Mouse (Mus musculus): ENCODE data around the gene Fbxw7.

GRCm38 (mm10) chr3:84839499-84839898, 24.4 kb downstream of the Fbxw7 start:
- TF ChIP-seq CEBPB (IDR thresholded peaks at IDR 0.05; ENCODE audit: insufficient read depth, poor library complexity, severe bottlenecking) (no peak), MAX (IDR thresholded peaks at IDR 0.05; ENCODE audit: low read depth) (no peak)
